ENCODE assay signal across 11 mouse cellular contexts in the genomic region with DNA sequence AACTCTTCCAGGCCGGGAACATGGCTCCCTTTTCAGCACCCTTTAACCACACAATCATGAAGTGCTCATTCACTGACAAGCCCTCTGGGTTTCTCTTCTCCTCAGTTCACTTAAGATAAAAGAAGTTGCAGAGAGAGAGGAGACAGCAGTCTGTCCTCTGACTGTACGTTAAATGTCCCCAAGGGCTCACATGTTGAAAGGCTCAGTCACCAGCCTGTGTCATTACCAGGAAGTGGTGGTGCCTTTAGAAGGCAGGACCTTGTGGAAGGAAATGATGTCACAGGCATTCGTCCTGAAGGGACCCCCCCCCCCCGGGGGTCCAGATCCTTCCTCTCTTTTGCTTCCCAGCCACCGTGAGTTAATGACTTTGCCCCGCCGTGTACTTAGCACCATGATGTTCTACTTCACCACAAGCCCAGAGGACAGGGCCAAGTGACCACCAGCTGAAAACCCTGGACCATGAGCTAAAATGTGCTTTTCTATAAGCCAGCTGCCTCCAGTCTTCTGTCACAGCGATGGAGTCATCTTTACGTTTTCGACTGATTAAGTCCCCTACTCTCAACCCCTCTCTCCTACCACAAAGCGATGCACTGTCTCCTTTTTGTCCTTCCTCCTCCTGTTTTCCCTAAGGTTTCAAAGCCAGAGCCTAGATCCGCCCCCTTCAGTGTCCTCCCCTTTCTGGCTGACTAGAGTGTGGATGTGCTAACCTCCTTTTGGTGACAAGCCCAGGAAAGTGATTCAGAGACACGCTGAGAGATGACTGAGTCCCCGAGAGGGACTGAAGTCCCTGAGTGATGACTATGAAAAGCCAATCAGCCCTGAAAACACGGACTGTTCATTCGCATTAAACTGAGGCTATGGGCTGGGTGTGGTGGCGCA. TPM values are rescaled to one million over a fixed set of nuclear protein-coding genes. Genes with fewer than 3 reads are reported as not detected.
A peak's percentile ranks its signal among the peaks of the same experiment; 100 is the strongest.
DNase-seq lines count a peak whose midpoint lies in the region; ATAC-seq lines count a peak whose summit lies in the region.
"Had no signal": no experiment of that assay in that cellular context is flagged by ENCODE, and none has a peak within 500 bp of the region (broad histone marks: within the 10 kb centered on the region; RNA-seq: fewer than 3 reads in every experiment).

No protein-coding gene starts in this region.

- 57% methylated on average over 17 of the region's 17 CpGs for WGBS in liver, embryonic 11.5 days
- 51% methylated on average over 17 of the region's 17 CpGs for WGBS in heart, embryonic 15.5 days
- WGBS in hindbrain, embryonic 16.5 days = 67% methylated on average over 17 of the region's 17 CpGs

- no peak for DNase-seq in liver, embryonic 11.5 days (ENCODE audit: low spot score)
- no peak for DNase-seq in liver
- DNase-seq in adrenal gland, postnatal 10 days = peak; percentile 62
- no peak for DNase-seq in left cerebral cortex, postnatal 4 days
- no peak for DNase-seq in spleen, adult 18-20 months
- DNase-seq: cerebellum, adult 8-10 months; lung, embryonic 14.5 days had no signal

- intact Hi-C loops in left cerebral cortex, postnatal 4 days (cut with DNase I) = loop anchor here (5.0 to 10.0 kb wide), 2 partner anchors 153 to 226 kb away; a partner anchor contains a TSS

- H3K27ac ChIP-seq in liver, embryonic 11.5 days (ENCODE audit: low read depth, low read length) = no peak overlapping the region
- peak overlapping the region; percentile 45 for H3K27ac ChIP-seq in heart, embryonic 15.5 days
- no peak overlapping the region for H3K27ac ChIP-seq in hindbrain, embryonic 16.5 days (ENCODE audit: low read depth, low read length)
- H3K27ac ChIP-seq: neural tube, embryonic 13.5 days had no signal

- no peaks in the 10 kb centered on the region for H3K9me3 ChIP-seq in liver, embryonic 11.5 days (ENCODE audit: control insufficient read depth, low read length)
- H3K9me3 ChIP-seq in heart, embryonic 15.5 days (replicated peaks) = no peaks in the 10 kb centered on the region
- H3K9me3 ChIP-seq in hindbrain, embryonic 16.5 days (ENCODE audit: control insufficient read depth, low read length) = no peaks in the 10 kb centered on the region
- H3K9me3 ChIP-seq: neural tube, embryonic 13.5 days had no signal

- H3K27me3 ChIP-seq in liver, embryonic 11.5 days (replicated peaks; ENCODE audit: control insufficient read depth, insufficient read depth, low read length) = no peaks in the 10 kb centered on the region
- no peaks in the 10 kb centered on the region for H3K27me3 ChIP-seq in heart, embryonic 15.5 days
- 0 out of 2 replicates have a peak, but pooled peaks cover 4% of the 10 kb centered on the region for H3K27me3 ChIP-seq in hindbrain, embryonic 16.5 days (replicated peaks; ENCODE audit: control insufficient read depth, insufficient read depth, low read length)

- 0 out of 2 replicates have a peak, but pooled peaks have one; percentile 4 for ATAC-seq in liver, embryonic 11.5 days (replicated peaks; ENCODE audit: low FRiP score)
- ATAC-seq in heart, embryonic 15.5 days (replicated peaks; ENCODE audit: insufficient number of reproducible peaks, insufficient read depth, low FRiP score, low read depth) = peak; percentile 33; the same call in 1 of the 2 replicates
- peak; percentile 36 for ATAC-seq in megakaryocyte progenitor cell, adult 5-6 weeks (replicated peaks; ENCODE audit: poor library complexity)
- ATAC-seq in hindbrain, embryonic 16.5 days = no peak

- no peaks in the 10 kb centered on the region for H3K36me3 ChIP-seq in liver, embryonic 11.5 days (ENCODE audit: control insufficient read depth, insufficient read depth, low read length)
- no peaks in the 10 kb centered on the region for H3K36me3 ChIP-seq in heart, embryonic 15.5 days
- no peaks in the 10 kb centered on the region for H3K36me3 ChIP-seq in hindbrain, embryonic 16.5 days (ENCODE audit: control insufficient read depth, insufficient read depth, low read length)
- H3K36me3 ChIP-seq: neural tube, embryonic 13.5 days had no signal

- no peak overlapping the region for H3K9ac ChIP-seq in liver, embryonic 11.5 days (ENCODE audit: low read depth, low read length)
- H3K9ac ChIP-seq in heart, embryonic 15.5 days = no peak overlapping the region
- H3K9ac ChIP-seq in hindbrain, embryonic 16.5 days (ENCODE audit: low read depth, low read length) = no peak overlapping the region
- H3K9ac ChIP-seq: lung, embryonic 14.5 days; neural tube, embryonic 13.5 days had no signal

- peaks cover 26% of the 10 kb centered on the region for H3K4me1 ChIP-seq in liver, embryonic 11.5 days (replicated peaks; ENCODE audit: control insufficient read depth, insufficient read depth, low read length)
- H3K4me1 ChIP-seq in heart, embryonic 15.5 days (replicated peaks) = peaks cover 33% of the 10 kb centered on the region
- H3K4me1 ChIP-seq in hindbrain, embryonic 16.5 days (ENCODE audit: control insufficient read depth, insufficient read depth, low read depth, low read length) = peaks cover 4% of the 10 kb centered on the region

- H3K4me2 ChIP-seq in liver, embryonic 11.5 days = peak overlapping the region; percentile 76
- no peak overlapping the region for H3K4me2 ChIP-seq in heart, embryonic 15.5 days
- H3K4me2 ChIP-seq in hindbrain, embryonic 16.5 days (ENCODE audit: low read length) = no peak overlapping the region

- H3K4me3 ChIP-seq in liver, embryonic 11.5 days (ENCODE audit: low read depth, low read length) = no peak overlapping the region
- no peak overlapping the region for H3K4me3 ChIP-seq in heart, embryonic 15.5 days
- H3K4me3 ChIP-seq in hindbrain, embryonic 16.5 days (ENCODE audit: low read length) = no peak overlapping the region
- H3K4me3 ChIP-seq: neural tube, embryonic 13.5 days had no signal

RNA-seq across cellular contexts. Expression of a gene that starts 13.7 kb away (rescaled TPM):
- polyA plus RNA-seq in liver, embryonic 11.5 days (2014; fragmentation: Nextera tagmentation; extraction: Ambion mirVana) = 37.4 and 39.6 TPM in 2 replicates
- total RNA-seq in adrenal gland, postnatal 10 days (2021) = 10 to 100 TPM; 21.4 to 22.3 TPM
- 39.3 and 45.4 TPM in 2 replicates for polyA plus RNA-seq in heart, embryonic 15.5 days (2015; fragmentation: Nextera tagmentation; extraction: Ambion mirVana)
- total RNA-seq in megakaryocyte progenitor cell, adult 5-6 weeks (2015) = 25.3 and 42.3 TPM in 2 replicates
- 13.3 and 14.0 TPM in 2 replicates for total RNA-seq in megakaryocyte progenitor cell, adult 5-6 weeks (2017)
- 10 to 100 TPM; 51.5 to 56.8 TPM for total RNA-seq in left cerebral cortex, postnatal 4 days (2021)
- 74.9 and 88.9 TPM in 2 replicates for polyA plus RNA-seq in hindbrain, embryonic 16.5 days (2015; fragmentation: Nextera tagmentation; extraction: Ambion mirVana)

RNA-seq across cellular contexts. Expression of a gene that starts 28.9 kb away (rescaled TPM):
- 36.5 and 39.1 TPM in 2 replicates for polyA plus RNA-seq in liver, embryonic 11.5 days (2014; fragmentation: Nextera tagmentation; extraction: Ambion mirVana)
- total RNA-seq in adrenal gland, postnatal 10 days (2021) = 10 to 100 TPM; 24.3 to 25.5 TPM
- 38.2 and 38.5 TPM in 2 replicates for polyA plus RNA-seq in heart, embryonic 15.5 days (2015; fragmentation: Nextera tagmentation; extraction: Ambion mirVana)
- 41.2 and 43.6 TPM in 2 replicates for total RNA-seq in megakaryocyte progenitor cell, adult 5-6 weeks (2015)
- total RNA-seq in megakaryocyte progenitor cell, adult 5-6 weeks (2017) = 33.8 and 39.0 TPM in 2 replicates
- 10 to 100 TPM; 18.3 to 19.4 TPM for total RNA-seq in left cerebral cortex, postnatal 4 days (2021)
- 33.6 and 33.7 TPM in 2 replicates for polyA plus RNA-seq in hindbrain, embryonic 16.5 days (2015; fragmentation: Nextera tagmentation; extraction: Ambion mirVana)

RNA-seq across cellular contexts. Expression of a gene that starts 36.1 kb away (rescaled TPM):
- polyA plus RNA-seq in liver, embryonic 11.5 days (2014; fragmentation: Nextera tagmentation; extraction: Ambion mirVana) = 1.7 and 2.1 TPM in 2 replicates
- 1 to 10 TPM; 6.3 to 7.9 TPM for total RNA-seq in adrenal gland, postnatal 10 days (2021)
- 8.3 and 8.6 TPM in 2 replicates for polyA plus RNA-seq in heart, embryonic 15.5 days (2015; fragmentation: Nextera tagmentation; extraction: Ambion mirVana)
- 3.7 and 4.9 TPM in 2 replicates for total RNA-seq in megakaryocyte progenitor cell, adult 5-6 weeks (2015)
- total RNA-seq in megakaryocyte progenitor cell, adult 5-6 weeks (2017) = 3.2 and 5.0 TPM in 2 replicates
- total RNA-seq in left cerebral cortex, postnatal 4 days (2021) = 1 to 10 TPM; 4.4 to 5.3 TPM
- polyA plus RNA-seq in hindbrain, embryonic 16.5 days (2015; fragmentation: Nextera tagmentation; extraction: Ambion mirVana) = 0.28 and 0.56 TPM in 2 replicates
